Mouse (Mus musculus) hindbrain, embryonic 11.5 days (tissue): Measurements from ENCODE around the gene Cd3eap. TPM values are rescaled to one million over a fixed set of nuclear protein-coding genes. Genes with fewer than 3 reads are reported as not detected.

Experiments
- ATAC-seq: fragments of 200-750 bp; cut with Nextera tagmentation; 2 replicates; pipeline ENCODE4 v1.8.0; 2017; ENCODE audit warnings: mild to moderate bottlenecking, moderate TSS enrichment, moderate library complexity; ENCODE audit not compliant: low FRiP score
- DNase-seq: peaks from one replicate; pipeline ENCODE4 v3.0.0-alpha.2; 2015; ENCODE audit warnings: low spot score
- H3K27ac ChIP-seq: fragments of 300-500 bp; sonication (generic); 2 replicates; pipeline ENCODE4 v1.5.1; 2014; ENCODE audit warnings: mild to moderate bottlenecking, low read depth, low read length
- H3K27me3 ChIP-seq: fragments of 300-500 bp; sonication (generic); 2 replicates; pipeline ENCODE4 v1.6.1; 2014; ENCODE audit warnings: mild to moderate bottlenecking, low read length, moderate library complexity, mixed read lengths; ENCODE audit not compliant: control insufficient read depth, insufficient read depth
- H3K36me3 ChIP-seq: fragments of 300-500 bp; sonication (generic); 2 replicates; pipeline ENCODE4 v1.6.1; 2014; ENCODE audit warnings: mild to moderate bottlenecking, low read length, moderate library complexity, mixed read lengths; ENCODE audit not compliant: control insufficient read depth, insufficient read depth
- H3K4me1 ChIP-seq: fragments of 300-500 bp; sonication (generic); replicated peaks from 2 replicates; pipeline ENCODE4 v1.6.1; 2014; ENCODE audit warnings: low read length, mixed read lengths; ENCODE audit not compliant: control insufficient read depth, insufficient read depth
- H3K4me2 ChIP-seq: fragments of 300-500 bp; sonication (generic); replicated peaks from 2 replicates; pipeline ENCODE4 v1.6.1; 2014; ENCODE audit warnings: mild to moderate bottlenecking, low read depth, low read length
- H3K4me3 ChIP-seq: fragments of 300-500 bp; sonication (generic); 2 replicates; pipeline ENCODE4 v1.5.1; 2014; ENCODE audit warnings: low read depth, low read length
- H3K9ac ChIP-seq: fragments of 300-500 bp; sonication (generic); 2 replicates; pipeline ENCODE4 v1.6.1; 2014; ENCODE audit warnings: low read depth, low read length
- H3K9me3 ChIP-seq: fragments of 300-500 bp; sonication (generic); 2 replicates; pipeline ENCODE4 v1.6.1; 2016; ENCODE audit warnings: low read length; ENCODE audit not compliant: control insufficient read depth
- WGBS: fragments of 180-500 bp; shearing (Covaris S2); extraction: QIAGEN DNeasy Blood & Tissue Kit; methylation state at CpG from one replicate; pipeline ENCODE4 v1.1.7; 2014; 5-methylcytosine and 5-hydroxymethylcytosine counted together
- polyA plus RNA-seq: library from polyadenylated mRNA; unstranded; fragments of >200 nt; fragmentation: Nextera tagmentation; extraction: Ambion mirVana; gene quantifications from 2 replicates; pipeline ENCODE4 v1.2.1, GENCODE M21; 2014

Cd3eap gene
- polyA plus RNA-seq, 1 experiment from 2014 or later = 14.7 TPM

DNA sequence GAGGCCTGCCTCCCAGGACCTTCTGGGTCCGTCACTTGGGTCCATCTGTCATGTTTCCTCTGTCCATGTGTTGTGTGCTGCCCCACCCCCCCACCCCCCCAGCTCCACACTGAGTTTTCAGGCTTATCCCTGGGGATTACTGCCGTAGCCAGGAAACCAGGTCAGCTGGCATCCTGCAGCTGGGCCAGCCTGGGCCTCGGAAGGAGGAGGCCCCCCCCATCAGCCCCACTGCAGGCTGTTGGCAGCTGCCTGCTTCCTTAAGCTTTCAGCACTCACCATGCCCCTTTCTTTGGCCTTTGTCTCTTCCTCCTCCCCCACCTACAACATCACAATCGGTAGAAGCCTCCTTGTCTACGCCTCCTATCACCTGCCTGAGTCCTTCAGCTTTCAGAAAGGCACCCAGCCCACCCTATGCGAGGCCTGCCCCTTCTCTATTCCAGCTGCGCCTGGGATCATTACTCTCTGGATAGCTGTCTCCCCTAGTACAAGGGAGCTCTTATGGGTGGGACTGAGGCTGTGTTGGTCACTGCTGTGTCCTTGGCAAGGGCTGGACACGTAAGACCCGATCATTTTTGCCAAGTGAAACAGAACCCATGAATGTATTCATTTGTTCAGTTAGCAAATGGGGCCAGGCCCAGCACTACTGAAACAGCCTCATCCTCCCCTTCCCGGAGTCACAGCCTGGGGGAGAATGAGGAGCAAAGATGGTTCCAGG is 29.6 kb upstream of the Cd3eap start:
- DNase-seq (peak; percentile 9), ATAC-seq (peak; percentile 39)
- peaks cover 38% of the 10 kb centered on the region for H3K36me3 ChIP-seq
- peak overlapping the region; percentile 58 for H3K27ac ChIP-seq
- H3K4me2 ChIP-seq = no peak overlapping the region
- H3K9ac ChIP-seq = 0 out of 2 replicates have a peak overlapping the region, but pooled peaks have one; percentile 15
- no peaks in the 10 kb centered on the region for H3K27me3 ChIP-seq
- no peaks in the 10 kb centered on the region; the same call in 1 of the 2 replicates for H3K4me1 ChIP-seq
- H3K9me3 ChIP-seq = no peaks in the 10 kb centered on the region
- WGBS = 70% methylated on average over 8 of the region's 10 CpGs
- H3K4me3 ChIP-seq = no peak overlapping the region

- Histone ChIP-seq H3K27me3 (no peaks in the 10 kb centered on the region), H3K36me3 (peaks cover 15% of the 10 kb centered on the region), H3K27ac (no peak overlapping the region), H3K9me3 (no peaks in the 10 kb centered on the region), H3K4me1 (peaks cover 2% of the 10 kb centered on the region), H3K9ac (no peak overlapping the region), H3K4me3 (no peak overlapping the region), H3K4me2 (no peak overlapping the region)
- ATAC-seq (no peak), DNase-seq (no peak)
- WGBS = 80% methylated on average over 9 of the region's 9 CpGs
Measured at GRCm38 (mm10) chr7:19383708-19384107, 24.4 kb upstream of the Cd3eap start.

GRCm38 (mm10) chr7:19382166-19382541 is 22.9 kb upstream of the Cd3eap start:
- 2% methylated on average over 17 of the region's 37 CpGs for WGBS

DNA sequence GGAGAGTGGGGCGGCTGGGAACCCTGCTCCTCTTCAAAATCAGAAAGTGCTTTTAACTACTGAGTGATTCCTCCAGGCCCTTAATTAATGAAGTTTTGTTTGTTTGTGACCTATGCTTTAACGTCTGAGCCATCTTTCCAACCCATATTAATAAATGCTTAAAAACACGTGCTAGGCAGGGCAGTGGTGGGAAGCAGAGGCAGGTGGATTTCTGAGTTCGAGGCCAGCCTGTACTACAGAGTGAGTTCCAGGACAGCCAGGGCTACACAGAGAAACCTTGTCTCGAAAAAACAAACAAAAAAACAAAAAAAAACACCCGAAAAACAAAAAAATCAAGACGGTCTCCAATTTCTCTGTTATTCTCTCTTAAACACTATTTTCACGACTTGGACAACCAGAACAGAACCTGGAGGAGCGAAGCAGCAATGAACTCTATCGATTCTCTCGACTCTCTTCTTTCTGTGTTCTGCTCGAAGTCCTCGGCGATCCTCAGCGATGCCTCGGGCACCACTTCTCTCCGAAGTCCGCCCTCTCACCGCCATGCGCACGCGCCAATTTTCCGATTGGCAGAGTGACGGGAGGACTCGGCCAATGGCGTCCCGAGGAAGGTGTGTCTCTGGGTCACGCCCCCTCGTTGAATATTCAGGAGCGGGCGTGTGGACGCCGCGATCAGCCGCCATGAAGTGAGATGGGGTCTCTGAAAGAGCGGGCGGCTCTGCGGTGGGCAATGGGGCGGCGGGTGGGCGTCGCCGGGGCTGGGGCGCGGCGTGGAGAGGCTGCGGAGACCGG is 22.3 kb upstream of the Cd3eap start, which contains the start of gene Ercc2:
Gene Ercc2, plus strand, starts transcription at position 634 of the 789 bp plus-strand sequence.
- H3K9ac ChIP-seq = peak within 1 kb of the TSS; percentile 79
- ATAC-seq (peak; percentile 97), DNase-seq (peak; percentile 100)
- 0 out of 2 replicates have a peak within 1 kb of the TSS, but pooled peaks have one; percentile 27 for H3K27ac ChIP-seq
- no peaks in the 10 kb centered on the region for H3K9me3 ChIP-seq
- H3K4me3 ChIP-seq = peak within 1 kb of the TSS; percentile 96
- H3K36me3 ChIP-seq = peaks cover 6% of the 10 kb centered on the region
- WGBS = 7% methylated on average over 39 of the region's 48 CpGs
- H3K27me3 ChIP-seq = no peaks in the 10 kb centered on the region
- H3K4me2 ChIP-seq = peak within 1 kb of the TSS; percentile 69
- peaks cover 2% of the 10 kb centered on the region; the same call in 1 of the 2 replicates for H3K4me1 ChIP-seq

More at GRCm38 (mm10) chr7:19382166-19382541, 22.9 kb upstream of the Cd3eap start:
- Histone ChIP-seq H3K9ac (peak overlapping the region; percentile 79), H3K4me2 (peak overlapping the region; percentile 69), H3K27ac (0 out of 2 replicates have a peak overlapping the region, but pooled peaks have one; percentile 27), H3K9me3 (no peaks in the 10 kb centered on the region), H3K27me3 (no peaks in the 10 kb centered on the region), H3K4me1 (peaks cover 2% of the 10 kb centered on the region; the same call in 1 of the 2 replicates), H3K36me3 (peaks cover 10% of the 10 kb centered on the region), H3K4me3 (peak overlapping the region; percentile 96)
- ATAC-seq = peak; percentile 71
- peak; percentile 53 for DNase-seq

DNA sequence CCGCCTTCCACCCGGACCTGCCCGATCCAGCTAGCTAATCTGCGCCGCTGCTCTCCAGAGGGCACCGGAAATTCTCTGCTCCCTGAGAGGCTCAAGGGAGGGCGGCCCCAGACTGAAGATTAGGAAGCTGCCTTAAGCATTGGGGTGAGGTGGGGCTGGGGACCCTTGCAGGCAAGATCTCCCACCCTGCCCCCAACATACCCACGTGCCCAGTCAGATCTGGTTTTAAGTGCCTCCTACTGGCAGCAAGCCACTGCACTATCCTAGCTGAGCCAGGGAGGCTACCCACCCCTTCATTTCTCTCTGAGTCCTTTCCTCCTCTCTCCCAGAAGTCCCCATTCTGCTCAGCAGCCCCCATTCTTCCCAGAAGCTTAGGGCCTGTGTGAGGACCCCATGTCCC is 18.8 kb upstream of the Cd3eap start:
- DNase-seq = no peak
- H3K4me1 ChIP-seq = peaks cover 2% of the 10 kb centered on the region; the same call in 1 of the 2 replicates

DNA sequence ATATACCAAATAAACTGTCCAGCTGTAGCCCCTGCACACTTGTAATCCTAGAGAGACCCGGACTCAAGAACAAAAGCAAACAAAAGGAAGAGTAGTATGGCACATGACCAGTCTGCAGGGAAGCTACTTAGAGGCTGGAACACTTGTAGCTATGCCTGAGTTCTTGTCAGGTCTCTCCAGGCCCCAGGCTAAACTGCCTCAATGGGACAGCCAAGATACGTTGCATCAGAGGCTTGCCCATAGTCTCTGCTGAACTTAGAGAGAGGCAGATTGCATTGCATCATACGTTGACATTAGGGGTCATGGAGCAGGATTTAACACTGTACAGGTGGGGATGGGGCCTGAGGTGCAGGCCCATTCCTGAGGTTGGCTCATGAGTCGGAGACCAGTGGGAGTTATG is 16.7 kb upstream of the Cd3eap start:
- H3K4me3 ChIP-seq = no peak overlapping the region
- no peaks in the 10 kb centered on the region for H3K27me3 ChIP-seq
- H3K36me3 ChIP-seq = no peaks in the 10 kb centered on the region
- no peaks in the 10 kb centered on the region for H3K9me3 ChIP-seq
- WGBS = 87% methylated on average over 4 of the region's 4 CpGs
- H3K4me1 ChIP-seq = no peaks in the 10 kb centered on the region
- no peak overlapping the region for H3K9ac ChIP-seq
- ATAC-seq (no peak), DNase-seq (no peak)
- H3K27ac ChIP-seq = no peak overlapping the region
- no peak overlapping the region for H3K4me2 ChIP-seq

More for the DNA sequence above, 18.8 kb upstream of the Cd3eap start:
- H3K9me3 ChIP-seq = no peaks in the 10 kb centered on the region
- ATAC-seq = no peak
- no peak overlapping the region for H3K27ac ChIP-seq
- H3K4me3 ChIP-seq = no peak overlapping the region
- no peak overlapping the region for H3K9ac ChIP-seq
- H3K4me2 ChIP-seq = no peak overlapping the region
- no peaks in the 10 kb centered on the region for H3K27me3 ChIP-seq
- 77% methylated on average over 8 of the region's 8 CpGs for WGBS
- no peaks in the 10 kb centered on the region for H3K36me3 ChIP-seq

- H3K4me2 ChIP-seq = no peak overlapping the region
- no peak overlapping the region for H3K27ac ChIP-seq
- no peak for ATAC-seq
- H3K4me3 ChIP-seq = no peak overlapping the region
- no peaks in the 10 kb centered on the region for H3K36me3 ChIP-seq
- no peak overlapping the region for H3K9ac ChIP-seq
- no peak for DNase-seq
- H3K4me1 ChIP-seq = no peaks in the 10 kb centered on the region
- WGBS = 75% methylated on average over 15 of the region's 18 CpGs
- no peaks in the 10 kb centered on the region for H3K27me3 ChIP-seq
- H3K9me3 ChIP-seq = no peaks in the 10 kb centered on the region
Measured at GRCm38 (mm10) chr7:19375368-19375767, 16.1 kb upstream of the Cd3eap start.

DNA sequence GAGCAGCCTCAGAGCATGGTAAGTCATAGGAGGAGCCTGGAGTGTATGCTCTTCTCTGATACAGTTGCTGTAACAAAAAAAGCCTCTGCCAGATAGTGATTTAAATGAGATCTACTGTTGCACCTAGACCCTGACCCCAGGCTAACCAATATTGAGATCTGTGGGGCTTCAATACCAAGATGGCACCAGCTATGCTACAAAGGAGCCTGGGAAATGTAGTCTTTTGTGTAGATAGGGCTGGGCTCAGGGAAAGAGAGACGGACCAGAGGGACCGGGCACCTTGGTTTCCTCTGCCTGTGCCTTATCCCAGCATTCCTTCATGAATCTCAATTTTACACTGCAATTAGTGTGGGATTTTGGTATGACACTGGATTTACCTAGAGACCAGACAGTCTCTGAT is 14.1 kb upstream of the Cd3eap start:
- H3K4me2 ChIP-seq = no peak overlapping the region
- H3K4me3 ChIP-seq = no peak overlapping the region
- no peaks in the 10 kb centered on the region for H3K36me3 ChIP-seq
- ATAC-seq (no peak), DNase-seq (no peak)
- H3K9ac ChIP-seq = no peak overlapping the region
- 88% methylated on average over 2 of the region's 2 CpGs for WGBS
- no peaks in the 10 kb centered on the region for H3K9me3 ChIP-seq
- H3K4me1 ChIP-seq = no peaks in the 10 kb centered on the region
- H3K27me3 ChIP-seq = no peaks in the 10 kb centered on the region; the same call in 1 of the 2 replicates
- no peak overlapping the region for H3K27ac ChIP-seq
